Mouse (Mus musculus) limb, embryonic 14.5 days (tissue): ENCODE measurements at regions not wholly inside any gene's neighbourhood (a gene's known extent, or its start where the extent isn't known, plus 50 kb on each side); places are given as distances from the start of the nearest gene placed in this dataset.

ENCODE experiments used
- ATAC-seq: fragments of 200-750 bp; cut with Nextera tagmentation; 2 replicates; pipeline ENCODE4 v1.8.0; 2017; ENCODE audit warnings: low read depth, moderate number of reproducible peaks, moderate TSS enrichment; ENCODE audit not compliant: low FRiP score
- DNase-seq: peaks from one replicate; pipeline ENCODE4 v3.0.0-alpha.2; 2015; ENCODE audit warnings: low spot score
- H3K27ac ChIP-seq: fragments of 300-500 bp; sonication (generic); replicated peaks from 2 replicates; pipeline ENCODE4 v1.5.1; 2014; ENCODE audit warnings: low read depth, mild to moderate bottlenecking, low read length, moderate library complexity, mixed read lengths
- H3K27me3 ChIP-seq: fragments of 300-500 bp; sonication (generic); 2 replicates; pipeline ENCODE4 v1.6.1; 2014; ENCODE audit warnings: low read length, mixed read lengths; ENCODE audit not compliant: control insufficient read depth, insufficient read depth
- H3K36me3 ChIP-seq: fragments of 300-500 bp; sonication (generic); 2 replicates; pipeline ENCODE4 v1.6.1; 2014; ENCODE audit warnings: mild to moderate bottlenecking, low read length, moderate library complexity, mixed read lengths; ENCODE audit not compliant: control insufficient read depth, insufficient read depth
- H3K4me1 ChIP-seq: fragments of 300-500 bp; sonication (generic); 2 replicates; pipeline ENCODE4 v1.6.1; 2014; ENCODE audit warnings: antibody characterized with exemption, low read length, mixed read lengths; ENCODE audit not compliant: control insufficient read depth, insufficient read depth
- H3K4me2 ChIP-seq: fragments of 300-500 bp; sonication (generic); replicated peaks from 2 replicates; pipeline ENCODE4 v1.6.1; 2014; ENCODE audit warnings: low read depth, mild to moderate bottlenecking, low read length, moderate library complexity; ENCODE audit not compliant: severe bottlenecking
- H3K4me3 ChIP-seq: fragments of 300-500 bp; sonication (generic); replicated peaks from 2 replicates; pipeline ENCODE4 v1.5.1; 2014; ENCODE audit warnings: low read length
- H3K9ac ChIP-seq: fragments of 300-500 bp; sonication (generic); 2 replicates; pipeline ENCODE4 v1.6.1; 2014; ENCODE audit warnings: mild to moderate bottlenecking, low read depth, low read length, moderate library complexity; ENCODE audit not compliant: severe bottlenecking
- H3K9me3 ChIP-seq: fragments of 300-500 bp; sonication (generic); 2 replicates; pipeline ENCODE4 v1.6.1; 2016; ENCODE audit warnings: low read length; ENCODE audit not compliant: control insufficient read depth
- POLR2A ChIP-seq: fragments of 200-500 bp; IDR thresholded peaks from 2 replicates; pipeline ENCODE4 v1.8.0; 2012; ENCODE audit warnings: inconsistent platforms, mild to moderate bottlenecking, moderate library complexity, borderline replicate concordance; ENCODE audit not compliant: insufficient read depth, insufficient read length; ENCODE audit errors: extremely low read depth
- WGBS: fragments of 180-500 bp; shearing (Covaris S2); extraction: QIAGEN DNeasy Blood & Tissue Kit; methylation state at CpG from one replicate; pipeline ENCODE4 v1.1.7; 2014; 5-methylcytosine and 5-hydroxymethylcytosine counted together

GRCm38 (mm10) chr12:86579716-86580115 is 98.8 kb upstream of the Vash1 start:
- Histone ChIP-seq H3K4me2 (no peak overlapping the region), H3K36me3 (no peaks in the 10 kb centered on the region), H3K27me3 (no peaks in the 10 kb centered on the region), H3K9me3 (no peaks in the 10 kb centered on the region), H3K4me3 (no peak overlapping the region), H3K9ac (no peak overlapping the region), H3K4me1 (no peaks in the 10 kb centered on the region), H3K27ac (no peak overlapping the region)
- ATAC-seq: no peak
- DNase-seq: no peak
- 85% methylated on average over 2 of the region's 2 CpGs for WGBS
- no peak for TF ChIP-seq POLR2A

GRCm38 (mm10) chr12:86580132-86580718 is 98.3 kb upstream of the Vash1 start:
- no peaks in the 10 kb centered on the region for H3K36me3 ChIP-seq
- ATAC-seq: no peak
- 42% methylated on average over 4 of the region's 4 CpGs for WGBS
- H3K27me3 ChIP-seq: no peaks in the 10 kb centered on the region
- DNase-seq: no peak
- no peaks in the 10 kb centered on the region for H3K9me3 ChIP-seq
- no peak overlapping the region for H3K27ac ChIP-seq
- H3K4me3 ChIP-seq: no peak overlapping the region
- H3K4me2 ChIP-seq: no peak overlapping the region
- no peak overlapping the region for H3K9ac ChIP-seq
- TF ChIP-seq POLR2A: no peak
- H3K4me1 ChIP-seq: no peaks in the 10 kb centered on the region

GRCm38 (mm10) chr12:86582076-86582475 is 96.4 kb upstream of the Vash1 start:
- H3K27me3 ChIP-seq: no peaks in the 10 kb centered on the region
- H3K4me2 ChIP-seq: no peak overlapping the region
- ATAC-seq (no peak), DNase-seq (no peak)
- H3K9me3 ChIP-seq: no peaks in the 10 kb centered on the region
- H3K4me3 ChIP-seq: no peak overlapping the region
- H3K4me1 ChIP-seq: no peaks in the 10 kb centered on the region
- no peak overlapping the region for H3K9ac ChIP-seq
- H3K36me3 ChIP-seq: no peaks in the 10 kb centered on the region
- no peak overlapping the region for H3K27ac ChIP-seq
- 51% methylated on average over 3 of the region's 3 CpGs for WGBS
- TF ChIP-seq POLR2A: no peak

- 75% methylated on average over 6 of the region's 6 CpGs for WGBS
- H3K4me2 ChIP-seq: no peak overlapping the region
- ATAC-seq: no peak
These were observed 90.5 kb upstream of the Vash1 start for GRCm38 (mm10) chr12:86588010-86588409.

GRCm38 (mm10) chr12:86592509-86592908 is 86.0 kb upstream of the Vash1 start:
- no peak overlapping the region for H3K27ac ChIP-seq
- no peaks in the 10 kb centered on the region for H3K4me1 ChIP-seq
- ATAC-seq (no peak), DNase-seq (no peak)
- 72% methylated on average over 7 of the region's 7 CpGs for WGBS
- TF ChIP-seq POLR2A: no peak
- H3K9me3 ChIP-seq: no peaks in the 10 kb centered on the region
- H3K36me3 ChIP-seq: no peaks in the 10 kb centered on the region
- H3K4me2 ChIP-seq: no peak overlapping the region
- no peaks in the 10 kb centered on the region for H3K27me3 ChIP-seq
- H3K9ac ChIP-seq: no peak overlapping the region
- no peak overlapping the region for H3K4me3 ChIP-seq

More at GRCm38 (mm10) chr12:86588010-86588409, 90.5 kb upstream of the Vash1 start:
- DNase-seq: no peak
- TF ChIP-seq POLR2A: no peak
- no peak overlapping the region for H3K9ac ChIP-seq
- H3K27ac ChIP-seq: no peak overlapping the region
- no peak overlapping the region for H3K4me3 ChIP-seq
- no peaks in the 10 kb centered on the region for H3K9me3 ChIP-seq
- H3K36me3 ChIP-seq: no peaks in the 10 kb centered on the region
- H3K27me3 ChIP-seq: no peaks in the 10 kb centered on the region
- H3K4me1 ChIP-seq: no peaks in the 10 kb centered on the region

GRCm38 (mm10) chr12:86594647-86595046 is 83.9 kb upstream of the Vash1 start:
- Histone ChIP-seq H3K36me3 (no peaks in the 10 kb centered on the region), H3K9ac (no peak overlapping the region), H3K4me2 (no peak overlapping the region), H3K4me3 (no peak overlapping the region), H3K9me3 (no peaks in the 10 kb centered on the region), H3K27me3 (no peaks in the 10 kb centered on the region), H3K27ac (no peak overlapping the region), H3K4me1 (no peaks in the 10 kb centered on the region)
- DNase-seq (no peak), ATAC-seq (no peak)
- WGBS: 86% methylated on average over 11 of the region's 11 CpGs
- TF ChIP-seq POLR2A: no peak
